Mouse (Mus musculus) forebrain, embryonic 11.5 days (tissue): ENCODE measurements around the gene Olfr1383. TPM values are rescaled to one million over a fixed set of nuclear protein-coding genes. Genes with fewer than 3 reads are reported as not detected.
"Not testable (repeated sequence)": the region's sequence is repeated elsewhere in the genome, so short reads cannot be mapped to it uniquely, and the experiment has no call there.

ENCODE experiments used
- ATAC-seq: fragments of 200-750 bp; cut with Nextera tagmentation; replicated peaks from 2 replicates; pipeline ENCODE4 v1.8.0; 2017; ENCODE audit warnings: moderate TSS enrichment; ENCODE audit not compliant: low FRiP score
- DNase-seq: peaks from one replicate; pipeline ENCODE4 v3.0.0-alpha.2; 2017; ENCODE audit warnings: low spot score
- H3K27ac ChIP-seq: fragments of 300-500 bp; sonication (generic); 2 replicates; pipeline ENCODE4 v1.5.1; 2014; ENCODE audit warnings: low read depth, low read length
- H3K27me3 ChIP-seq: fragments of 300-500 bp; sonication (generic); 2 replicates; pipeline ENCODE4 v1.6.1; 2014; ENCODE audit warnings: mild to moderate bottlenecking, low read length, mixed read lengths; ENCODE audit not compliant: control insufficient read depth, insufficient read depth
- H3K36me3 ChIP-seq: fragments of 300-500 bp; sonication (generic); 2 replicates; pipeline ENCODE4 v1.6.1; 2014; ENCODE audit warnings: mild to moderate bottlenecking, low read length, moderate library complexity, mixed read lengths; ENCODE audit not compliant: control insufficient read depth, insufficient read depth
- H3K4me1 ChIP-seq: fragments of 300-500 bp; sonication (generic); replicated peaks from 2 replicates; pipeline ENCODE4 v1.6.1; 2014; ENCODE audit warnings: low read length, mixed read lengths; ENCODE audit not compliant: control insufficient read depth, insufficient read depth
- H3K4me2 ChIP-seq: fragments of 300-500 bp; sonication (generic); 2 replicates; pipeline ENCODE4 v1.6.1; 2014; ENCODE audit warnings: low read depth, mild to moderate bottlenecking, low read length, moderate library complexity, mixed read lengths; ENCODE audit not compliant: severe bottlenecking
- H3K4me3 ChIP-seq: fragments of 300-500 bp; sonication (generic); 2 replicates; pipeline ENCODE4 v1.5.1; 2014; ENCODE audit warnings: low read depth, low read length
- H3K9ac ChIP-seq: fragments of 300-500 bp; sonication (generic); 2 replicates; pipeline ENCODE4 v1.6.1; 2014; ENCODE audit warnings: low read length
- H3K9me3 ChIP-seq: fragments of 300-500 bp; sonication (generic); 2 replicates; pipeline ENCODE4 v1.6.1; 2016; ENCODE audit warnings: low read length, mixed read lengths; ENCODE audit not compliant: control insufficient read depth
- WGBS: fragments of 180-500 bp; shearing (Covaris S2); extraction: QIAGEN DNeasy Blood & Tissue Kit; methylation state at CpG from one replicate; pipeline ENCODE4 v1.1.7; 2014; 5-methylcytosine and 5-hydroxymethylcytosine counted together
- polyA plus RNA-seq: library from polyadenylated mRNA; unstranded; fragments of >200 nt; fragmentation: Nextera tagmentation; extraction: Ambion mirVana; gene quantifications from 2 replicates; pipeline ENCODE4 v1.2.1, GENCODE M21; 2014

Gene Olfr1383
- polyA plus RNA-seq, 1 experiment from 2014 or later, result not detected

DNA sequence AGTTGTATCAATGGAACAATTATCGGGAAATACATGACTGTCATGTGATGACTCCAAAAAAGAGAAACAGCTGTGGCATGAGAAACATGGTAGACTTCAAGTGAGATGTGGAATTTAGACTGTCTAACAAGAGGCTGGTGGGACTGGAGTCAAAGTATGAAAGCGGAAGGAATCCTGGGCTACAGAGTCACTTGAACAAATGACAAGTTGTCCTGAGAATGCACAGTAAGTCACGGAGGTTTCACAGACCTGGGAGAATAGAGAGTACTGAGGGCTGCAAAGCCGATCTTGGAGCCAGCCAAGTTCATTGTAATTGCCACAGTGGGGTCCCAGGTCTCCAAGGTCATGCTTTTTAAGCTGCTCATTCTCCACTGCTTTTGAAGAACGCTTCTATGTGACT, 37.1 kb downstream of the Olfr1383 start, which contains the start of gene Olfr1380:
Olfr1380 (plus strand) TSS at position 301 of the 400 bp plus-strand sequence.
- DNase-seq, H3K27me3 ChIP-seq, ATAC-seq, H3K36me3 ChIP-seq, H3K9ac ChIP-seq, H3K4me1 ChIP-seq, H3K4me2 ChIP-seq, H3K4me3 ChIP-seq, H3K9me3 ChIP-seq, H3K27ac ChIP-seq: not testable (repeated sequence)
- WGBS, result 61% methylated on average over 5 of the region's 5 CpGs

- WGBS, result 41% methylated on average over 2 of the region's 2 CpGs
- DNase-seq, H3K9me3 ChIP-seq: not testable (repeated sequence)
Measured at GRCm38 (mm10) chr11:49575054-49575453, 55.6 kb downstream of the Olfr1383 start.

More at GRCm38 (mm10) chr11:49575054-49575453, 55.6 kb downstream of the Olfr1383 start:
- not testable (repeated sequence) for H3K9ac ChIP-seq, H3K27me3 ChIP-seq, H3K27ac ChIP-seq, H3K4me2 ChIP-seq, ATAC-seq, H3K36me3 ChIP-seq, H3K4me3 ChIP-seq, H3K4me1 ChIP-seq

Other genes with a start within 250 kb of the Olfr1383 start
- gene Olfr1393, start 241.3 kb upstream of the Olfr1383 start, polyA plus RNA-seq, result not detected in 2 replicates
- gene Olfr1392, start 234.4 kb upstream of the Olfr1383 start, polyA plus RNA-seq, result not detected in 2 replicates
- not detected in 2 replicates for gene Olfr10, start 214.9 kb upstream of the Olfr1383 start, polyA plus RNA-seq
- gene Olfr1391, start 196.9 kb upstream of the Olfr1383 start, polyA plus RNA-seq, result not detected in 2 replicates
- gene Olfr1390, start 184.5 kb upstream of the Olfr1383 start, polyA plus RNA-seq, result not detected in 2 replicates
- not detected in 2 replicates for gene Olfr1389, start 96.6 kb upstream of the Olfr1383 start, polyA plus RNA-seq
- 0.17 and 0.20 TPM in 2 replicates for gene Olfr1388, start 83.0 kb upstream of the Olfr1383 start, polyA plus RNA-seq
- not detected in 2 replicates for gene Olfr1387, start 64.3 kb upstream of the Olfr1383 start, polyA plus RNA-seq
- not detected in 2 replicates for gene Olfr1386, start 54.6 kb upstream of the Olfr1383 start, polyA plus RNA-seq
- not detected in 2 replicates for gene Olfr1385, start 30.6 kb upstream of the Olfr1383 start, polyA plus RNA-seq
- gene Olfr1384, start 12.9 kb upstream of the Olfr1383 start, polyA plus RNA-seq, result not detected in 2 replicates
- not detected in 2 replicates for gene Olfr1382, start 8.6 kb downstream of the Olfr1383 start, polyA plus RNA-seq
- gene Olfr1381, start 23.8 kb downstream of the Olfr1383 start, polyA plus RNA-seq, result not detected in 2 replicates
- gene Olfr1380, start 37.2 kb downstream of the Olfr1383 start, polyA plus RNA-seq, result not detected in 2 replicates
- gene Flt4, start 89.6 kb downstream of the Olfr1383 start, polyA plus RNA-seq, result 4.1 and 4.2 TPM in 2 replicates
- gene Scgb3a1, start 144.0 kb downstream of the Olfr1383 start, polyA plus RNA-seq, result not detected in 2 replicates
- 55.3 and 60.2 TPM in 2 replicates for gene Cnot6, start 193.1 kb downstream of the Olfr1383 start, polyA plus RNA-seq